Mouse (Mus musculus) bone marrow macrophage, adult 2 months (primary cell): Measurements from ENCODE around the gene Ttyh3. TPM values are rescaled to one million over a fixed set of nuclear protein-coding genes. Genes with fewer than 3 reads are reported as not detected.

Source experiments
- H3K27ac ChIP-seq: 2 replicates; pipeline ENCODE4 v1.5.1; 2012; ENCODE audit warnings: low read depth, low read length; ENCODE audit not compliant: insufficient read depth
- H3K4me1 ChIP-seq: 2 replicates; pipeline ENCODE4 v1.6.1; 2012; ENCODE audit warnings: low read length; ENCODE audit not compliant: control insufficient read depth, insufficient read depth
- H3K4me3 ChIP-seq: 2 replicates; pipeline ENCODE4 v1.5.1; 2012; ENCODE audit warnings: mild to moderate bottlenecking, low read length, moderate library complexity; ENCODE audit not compliant: insufficient read depth
- CTCF ChIP-seq: IDR thresholded peaks from 2 replicates; pipeline ENCODE4 v1.5.1; 2012; ENCODE audit warnings: low read depth, mild to moderate bottlenecking, low read length, moderate library complexity
- POLR2A ChIP-seq: IDR thresholded peaks from 2 replicates; pipeline ENCODE4 v1.6.1; 2012; ENCODE audit warnings: mild to moderate bottlenecking, low read depth, low read length, borderline replicate concordance
- polyA plus RNA-seq: library from polyadenylated mRNA; stranded (reverse); fragments of >200 nt; gene quantifications from 2 replicates; pipeline ENCODE4 v1.2.4, GENCODE M21; 2012; ENCODE audit not compliant: missing spikeins, insufficient read depth, insufficient read length

The Ttyh3 gene
- polyA plus RNA-seq, 1 experiment, result 91.5 TPM

DNA sequence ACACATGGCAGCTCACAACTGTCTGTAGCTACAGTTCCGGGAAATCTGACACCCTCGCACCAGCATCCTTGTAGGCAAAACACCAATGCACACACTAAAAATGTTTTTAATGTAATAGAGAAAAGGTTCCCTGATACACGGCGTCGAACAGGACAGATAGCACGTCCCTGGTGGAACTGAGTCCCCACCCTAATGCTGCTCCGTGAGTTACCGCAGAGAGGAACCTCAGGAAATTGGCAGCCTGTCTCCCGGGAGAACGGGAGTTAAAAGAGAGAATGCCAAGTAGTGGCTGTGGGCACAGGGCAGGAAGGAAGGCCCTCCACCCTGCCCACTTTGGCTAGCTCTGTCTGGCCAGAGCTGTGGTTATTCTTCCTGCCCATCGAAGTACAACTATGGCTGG lies 2.4 kb upstream of the Ttyh3 start:
- TF ChIP-seq CTCF (no peak), POLR2A (no peak)
- Histone ChIP-seq H3K27ac (no peak overlapping the region), H3K4me1 (peaks cover 26% of the 10 kb centered on the region), H3K4me3 (no peak overlapping the region)

DNA sequence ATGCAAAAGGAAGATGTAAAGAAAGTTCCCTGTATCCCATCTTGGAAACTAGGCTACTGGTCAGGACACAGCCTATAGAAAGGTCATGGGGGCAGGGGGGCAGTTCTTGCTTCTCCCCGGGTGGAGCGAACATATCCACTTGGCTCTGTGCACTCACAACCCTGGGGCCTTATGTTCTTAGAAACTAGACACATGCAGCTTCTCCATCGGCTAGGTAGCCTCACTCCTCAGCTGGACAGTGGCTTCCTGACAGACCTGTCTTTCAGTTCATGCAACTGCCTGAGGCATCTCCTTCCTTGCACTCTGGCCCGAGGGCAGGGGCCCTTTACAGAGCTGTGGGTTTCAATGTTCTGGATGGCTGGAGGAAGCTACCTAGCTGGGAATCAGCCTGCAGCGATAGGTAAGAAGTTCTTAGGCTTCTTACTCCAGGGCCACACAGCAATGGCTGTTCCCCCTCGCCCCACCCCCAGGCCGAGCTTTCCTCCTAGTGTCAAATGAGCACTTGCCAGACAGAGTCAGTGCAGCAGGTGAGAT lies 1.1 kb upstream of the Ttyh3 start:
- no peak overlapping the region for H3K27ac ChIP-seq

DNA sequence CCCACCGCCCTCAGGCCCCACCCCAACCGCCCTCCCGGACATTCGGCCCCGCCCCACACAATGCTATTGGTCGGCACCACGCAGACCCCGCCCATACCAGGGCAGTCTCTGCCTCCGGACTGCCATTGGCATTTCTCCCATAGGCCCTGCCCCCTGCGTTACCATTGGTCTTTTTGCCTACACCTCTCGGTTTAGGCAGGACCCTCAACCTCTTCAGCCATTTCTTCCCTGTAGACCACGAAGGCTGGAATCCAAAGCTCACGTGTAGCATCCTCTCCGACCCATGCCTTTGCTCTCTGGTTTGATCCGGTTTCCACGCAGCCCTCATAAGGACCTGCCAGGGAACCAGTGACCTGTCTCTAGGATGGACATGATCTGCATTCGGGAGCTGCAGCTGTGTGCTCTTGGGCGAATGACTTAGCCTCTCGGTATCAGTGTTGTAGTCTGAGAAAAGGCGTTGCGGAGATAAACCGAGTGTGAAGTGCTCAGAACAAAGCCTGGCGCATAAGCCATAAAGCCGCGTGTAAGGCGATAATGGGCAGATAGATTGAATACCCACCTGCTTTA lies 353 bp upstream of the Ttyh3 start:
- H3K4me3 ChIP-seq, result peak overlapping the region; percentile 46
- TF ChIP-seq POLR2A (no peak), CTCF (no peak)
- H3K27ac ChIP-seq, result no peak overlapping the region
- peaks cover 26% of the 10 kb centered on the region for H3K4me1 ChIP-seq

More for the DNA sequence above, 1.1 kb upstream of the Ttyh3 start:
- Histone ChIP-seq H3K4me1 (peaks cover 26% of the 10 kb centered on the region), H3K4me3 (no peak overlapping the region)
- TF ChIP-seq POLR2A (no peak), CTCF (no peak)

DNA sequence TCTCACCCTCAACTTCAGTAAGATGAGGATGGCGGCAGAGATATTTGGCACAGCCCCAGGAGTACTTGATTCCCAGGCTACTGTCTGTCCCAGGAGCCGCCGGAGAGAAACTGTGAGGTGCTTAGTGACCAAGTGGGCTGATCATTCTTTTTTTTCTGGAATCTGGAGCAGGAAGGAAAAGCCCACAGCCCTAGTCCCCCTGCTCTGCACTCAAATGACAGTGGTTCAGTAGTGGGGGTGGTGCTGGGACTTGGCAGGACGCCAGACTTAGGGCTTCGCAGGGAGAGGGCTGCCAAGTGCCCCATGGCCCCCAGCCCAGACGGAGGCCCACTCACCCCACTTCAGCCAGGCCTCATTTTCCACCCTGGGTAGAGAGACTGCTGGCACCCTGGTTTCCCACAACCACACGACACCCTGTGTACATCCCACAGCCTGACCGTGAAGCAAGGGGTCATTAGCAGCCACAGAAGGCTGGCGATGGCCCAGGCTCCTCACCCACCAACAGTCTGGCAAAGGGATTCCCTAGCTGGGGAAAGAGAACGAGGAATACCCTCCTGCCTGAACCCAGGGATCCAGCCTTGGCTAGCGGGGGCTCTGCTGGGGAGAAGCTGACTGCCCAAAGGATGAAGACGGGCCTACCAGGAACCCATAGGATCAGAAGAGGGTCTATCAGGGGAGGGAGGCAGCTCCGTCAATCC lies 861 bp downstream of the Ttyh3 start:
- no peak for TF ChIP-seq POLR2A
- TF ChIP-seq CTCF, result no peak
- H3K27ac ChIP-seq, result no peak overlapping the region

DNA sequence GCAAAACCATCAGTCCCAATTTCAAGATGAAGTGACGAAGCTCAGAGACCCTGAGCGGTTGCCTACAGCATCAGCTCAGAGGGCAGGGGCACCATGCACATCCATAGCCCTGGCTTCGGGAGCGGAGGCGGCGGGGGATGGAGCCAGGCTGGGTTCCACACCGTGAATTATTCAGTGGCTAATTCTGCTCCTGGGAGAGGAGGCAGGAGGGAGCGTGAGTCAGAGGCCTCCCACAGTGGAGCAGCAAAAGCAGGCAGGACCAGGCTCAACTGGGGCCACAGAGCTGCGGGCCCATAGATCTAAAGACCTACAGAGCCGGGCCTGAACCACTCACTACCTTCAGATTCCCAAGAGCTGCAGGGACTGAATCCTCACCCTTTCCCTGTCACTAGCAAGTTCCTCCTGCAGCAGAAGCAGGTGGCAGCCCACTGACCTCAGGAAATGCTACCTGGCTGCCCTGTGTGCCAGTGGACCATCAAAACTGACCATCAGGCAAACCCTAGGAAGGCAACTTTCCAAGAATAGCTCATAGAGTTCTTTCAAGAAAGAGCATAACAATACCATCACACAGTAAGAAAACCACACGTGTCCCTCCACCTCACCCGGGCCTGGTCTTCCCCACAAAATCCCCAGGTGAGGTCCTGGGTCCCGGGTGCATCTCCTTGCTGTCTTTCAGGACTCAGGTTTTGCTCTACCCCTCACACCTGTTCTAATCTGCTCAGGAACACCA lies 1.6 kb downstream of the Ttyh3 start:
- TF ChIP-seq CTCF (no peak), POLR2A (no peak)
- H3K4me3 ChIP-seq, result peak overlapping the region; percentile 85
- no peak overlapping the region for H3K27ac ChIP-seq
- peaks cover 38% of the 10 kb centered on the region for H3K4me1 ChIP-seq

More for the DNA sequence above, 861 bp downstream of the Ttyh3 start:
- peak overlapping the region; percentile 85 for H3K4me3 ChIP-seq
- peaks cover 31% of the 10 kb centered on the region for H3K4me1 ChIP-seq

DNA sequence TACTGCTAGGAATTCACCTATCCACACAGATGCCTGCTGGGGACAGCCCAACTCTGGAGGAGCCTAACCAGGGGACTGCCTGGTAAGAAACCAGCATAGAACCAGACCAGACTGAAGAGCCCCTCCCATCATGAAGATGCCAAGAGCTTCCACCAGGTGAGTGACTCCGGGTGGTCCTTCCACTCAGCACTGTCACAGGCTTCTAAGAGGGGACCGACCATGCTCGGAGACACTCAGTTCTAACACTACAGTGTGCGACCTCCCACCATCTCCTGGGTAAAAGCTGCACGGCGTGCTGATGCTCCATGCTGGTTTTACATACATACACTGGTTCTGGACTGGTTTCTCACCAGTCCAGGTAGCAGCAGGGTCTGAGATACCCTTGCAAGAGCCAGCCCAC lies 2.7 kb downstream of the Ttyh3 start:
- Histone ChIP-seq H3K4me1 (peaks cover 37% of the 10 kb centered on the region), H3K27ac (no peak overlapping the region), H3K4me3 (no peak overlapping the region)
- TF ChIP-seq POLR2A (no peak), CTCF (no peak)

DNA sequence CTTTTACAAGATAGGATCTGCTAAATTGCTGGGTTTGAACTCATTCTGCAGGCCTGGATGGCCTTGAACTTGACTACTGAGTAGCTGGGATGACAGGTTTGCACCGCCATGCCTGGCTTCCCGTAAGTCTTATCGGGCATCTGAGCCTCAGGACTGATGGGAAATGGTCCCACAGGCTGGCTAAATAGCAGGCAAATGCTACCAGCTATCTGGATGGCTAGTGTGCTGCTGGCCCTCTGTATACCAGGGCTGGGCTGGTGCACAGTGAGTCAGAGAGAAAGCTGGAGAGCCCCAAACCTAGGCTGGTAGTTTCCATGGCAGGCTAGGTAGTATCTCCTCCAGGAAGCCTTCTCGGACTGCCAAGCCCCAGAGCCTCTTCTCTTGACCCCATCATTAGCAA lies 3.4 kb downstream of the Ttyh3 start:
- Histone ChIP-seq H3K4me3 (no peak overlapping the region), H3K4me1 (peaks cover 41% of the 10 kb centered on the region), H3K27ac (no peak overlapping the region)
- TF ChIP-seq POLR2A (no peak), CTCF (no peak)

DNA sequence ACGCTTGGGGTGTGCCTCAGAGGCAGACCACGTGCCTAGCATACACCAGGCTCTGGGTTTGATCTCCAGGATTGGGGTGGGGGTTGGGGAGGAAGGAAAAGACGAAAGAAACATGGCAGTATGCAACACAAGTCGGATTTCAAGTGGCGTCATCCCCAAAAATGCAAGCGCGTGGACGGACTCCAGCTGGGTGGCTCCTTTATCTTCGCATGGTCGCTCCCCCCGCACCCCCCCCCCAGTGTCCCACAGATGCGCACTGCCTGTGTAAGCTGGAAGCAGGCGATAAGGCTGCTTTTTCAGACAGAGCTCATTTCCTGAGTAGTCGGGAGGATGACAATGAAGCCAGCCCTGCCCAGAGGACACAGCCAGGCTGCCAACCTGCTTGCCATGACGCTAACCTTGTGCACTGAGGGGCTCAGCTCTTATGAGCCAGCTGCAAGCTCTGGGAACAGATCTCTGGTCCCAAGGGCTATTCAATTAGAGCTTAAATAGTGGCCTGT lies 4.1 kb downstream of the Ttyh3 start:
- Histone ChIP-seq H3K27ac (no peak overlapping the region), H3K4me3 (no peak overlapping the region), H3K4me1 (peaks cover 45% of the 10 kb centered on the region)
- TF ChIP-seq POLR2A, result no peak
- no peak for TF ChIP-seq CTCF

DNA sequence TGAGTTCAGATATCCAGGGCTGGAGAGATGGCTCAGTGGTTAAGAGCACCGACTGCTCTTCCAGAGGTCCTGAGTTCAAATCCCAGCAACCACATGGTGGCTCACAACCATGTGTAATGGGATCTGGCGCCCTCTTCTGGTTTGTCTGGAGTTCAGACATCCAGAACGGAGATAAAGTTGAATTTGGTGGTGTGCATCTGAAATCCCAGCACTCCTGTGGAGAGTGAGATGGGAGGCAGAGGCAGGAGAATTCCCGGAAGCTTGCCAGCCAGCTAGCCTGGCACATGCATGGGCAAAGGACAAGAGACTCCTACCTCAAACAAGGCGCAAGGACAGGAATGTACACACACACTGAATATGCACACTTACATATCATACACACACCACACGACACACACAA lies 4.6 kb downstream of the Ttyh3 start:
- no peak overlapping the region for H3K27ac ChIP-seq
- no peak overlapping the region for H3K4me3 ChIP-seq
- H3K4me1 ChIP-seq, result peaks cover 42% of the 10 kb centered on the region
- TF ChIP-seq CTCF (no peak), POLR2A (no peak)

DNA sequence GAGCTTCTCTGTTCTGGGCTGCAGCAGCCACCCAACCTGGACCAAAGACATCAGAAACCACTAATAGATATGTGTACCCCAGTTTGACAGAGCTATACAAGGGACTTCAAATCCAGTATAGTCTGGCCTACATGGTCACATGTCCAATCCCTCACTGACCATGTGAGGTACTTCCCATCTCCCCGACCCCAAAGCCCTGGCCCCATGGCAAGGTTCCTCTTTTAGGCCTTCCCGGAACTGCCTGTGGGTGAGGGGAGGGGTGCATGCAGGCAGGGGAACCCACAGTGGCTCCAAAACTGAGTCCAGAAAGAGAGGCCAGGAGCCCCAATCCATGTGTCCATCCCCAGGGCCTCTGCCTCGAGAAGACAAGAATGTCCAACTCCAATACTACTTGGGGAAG lies 6.8 kb downstream of the Ttyh3 start:
- peak overlapping the region; percentile 94 for H3K27ac ChIP-seq
- TF ChIP-seq POLR2A, result no peak
- no peak for TF ChIP-seq CTCF
- H3K4me1 ChIP-seq, result peaks cover 40% of the 10 kb centered on the region
- no peak overlapping the region for H3K4me3 ChIP-seq
